Mouse (Mus musculus) bone marrow macrophage, adult 2 months (primary cell): ENCODE measurements around the gene Wwp2. TPM values are rescaled to one million over a fixed set of nuclear protein-coding genes. Genes with fewer than 3 reads are reported as not detected.

Source experiments
- H3K27ac ChIP-seq: 2 replicates; pipeline ENCODE4 v1.5.1; 2012; ENCODE audit warnings: low read depth, low read length; ENCODE audit not compliant: insufficient read depth
- H3K4me1 ChIP-seq: 2 replicates; pipeline ENCODE4 v1.6.1; 2012; ENCODE audit warnings: low read length; ENCODE audit not compliant: control insufficient read depth, insufficient read depth
- H3K4me3 ChIP-seq: 2 replicates; pipeline ENCODE4 v1.5.1; 2012; ENCODE audit warnings: mild to moderate bottlenecking, low read length, moderate library complexity; ENCODE audit not compliant: insufficient read depth
- CTCF ChIP-seq: IDR thresholded peaks from 2 replicates; pipeline ENCODE4 v1.5.1; 2012; ENCODE audit warnings: low read depth, mild to moderate bottlenecking, low read length, moderate library complexity
- POLR2A ChIP-seq: IDR thresholded peaks from 2 replicates; pipeline ENCODE4 v1.6.1; 2012; ENCODE audit warnings: mild to moderate bottlenecking, low read depth, low read length, borderline replicate concordance
- polyA plus RNA-seq: library from polyadenylated mRNA; stranded (reverse); fragments of >200 nt; gene quantifications from 2 replicates; pipeline ENCODE4 v1.2.4, GENCODE M21; 2012; ENCODE audit not compliant: missing spikeins, insufficient read depth, insufficient read length

Gene Wwp2
- polyA plus RNA-seq, 1 experiment = 68.1 TPM

DNA sequence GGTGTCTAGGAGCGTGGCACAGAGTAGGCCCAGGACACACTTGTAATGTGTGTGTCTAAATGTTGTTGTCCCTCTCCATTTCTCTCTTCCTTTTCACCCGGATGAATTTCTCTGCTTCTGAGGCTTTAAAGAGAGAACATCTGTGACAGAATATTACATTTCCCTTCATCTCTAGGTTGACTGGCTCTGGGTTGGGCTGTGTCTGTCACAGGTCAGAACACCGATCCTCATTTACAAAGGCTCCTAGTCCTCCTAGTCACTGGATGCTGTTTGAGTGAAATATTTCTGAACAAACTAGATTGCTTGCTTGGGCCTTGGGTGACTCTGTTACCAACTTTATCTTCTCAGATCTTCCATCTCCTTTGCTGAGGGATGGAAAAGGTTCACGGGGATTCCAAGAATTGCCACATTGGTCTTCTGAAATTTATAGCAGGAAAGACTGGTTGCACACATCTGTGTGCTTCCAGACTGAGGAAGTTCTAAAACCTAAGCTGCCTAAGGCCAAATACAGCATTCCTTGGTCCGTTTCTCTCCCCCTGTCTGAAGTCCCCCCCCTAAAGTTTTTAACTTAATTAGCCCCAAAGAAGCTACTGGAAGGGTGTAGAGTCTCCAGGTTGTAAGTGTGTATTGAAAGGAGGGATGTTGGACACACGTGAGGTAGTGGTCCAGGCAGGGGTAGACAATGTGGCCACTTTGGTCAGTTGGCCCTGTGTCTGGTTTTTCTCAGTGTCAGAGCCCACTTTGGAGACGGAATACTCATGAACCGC lies 85.8 kb downstream of the Wwp2 start:
- Histone ChIP-seq H3K4me1 (peaks cover 4% of the 10 kb centered on the region; the same call in 1 of the 2 replicates), H3K4me3 (no peak overlapping the region), H3K27ac (no peak overlapping the region)
- TF ChIP-seq CTCF = no peak
- TF ChIP-seq POLR2A = no peak

DNA sequence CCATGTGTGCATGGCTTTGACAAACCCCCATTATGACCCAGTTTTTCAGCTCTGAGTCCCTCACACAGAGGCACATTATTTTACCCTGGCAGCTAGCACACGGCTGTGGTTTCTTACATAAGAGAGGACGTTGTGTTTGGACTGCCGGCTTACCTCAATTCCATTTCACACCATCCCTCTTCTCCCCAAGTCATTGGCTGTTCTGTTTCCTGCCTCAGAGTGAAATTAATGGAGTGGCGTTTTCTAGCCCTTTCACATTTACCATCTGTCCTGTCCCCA lies 86.3 kb downstream of the Wwp2 start:
- H3K4me3 ChIP-seq = no peak overlapping the region
- no peak for TF ChIP-seq CTCF
- no peak for TF ChIP-seq POLR2A
- peaks cover 4% of the 10 kb centered on the region; the same call in 1 of the 2 replicates for H3K4me1 ChIP-seq

DNA sequence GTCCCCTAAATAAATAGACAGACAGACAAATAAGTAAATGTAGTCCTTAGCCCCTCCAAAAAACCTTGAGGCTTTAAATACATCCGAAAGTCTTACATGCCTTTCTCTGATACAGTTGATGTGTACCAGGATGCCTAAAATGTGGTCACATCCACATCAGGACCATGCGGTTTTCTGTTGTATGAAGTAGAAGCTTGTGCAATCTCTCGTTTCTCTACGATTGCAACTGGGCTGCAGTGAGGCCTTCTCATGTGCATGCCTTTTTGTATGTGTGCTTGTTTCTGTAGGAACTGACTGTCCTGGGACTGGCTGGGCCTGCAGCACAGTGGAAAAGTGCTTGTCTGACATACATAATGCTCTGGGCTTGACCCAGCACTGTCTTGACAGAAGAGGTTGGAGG lies 88.4 kb downstream of the Wwp2 start:
- peaks cover 4% of the 10 kb centered on the region; the same call in 1 of the 2 replicates for H3K4me1 ChIP-seq
- H3K4me3 ChIP-seq = no peak overlapping the region
- no peak overlapping the region for H3K27ac ChIP-seq
- TF ChIP-seq POLR2A (no peak), CTCF (no peak)

More for the DNA sequence above, 86.3 kb downstream of the Wwp2 start:
- H3K27ac ChIP-seq = no peak overlapping the region

DNA sequence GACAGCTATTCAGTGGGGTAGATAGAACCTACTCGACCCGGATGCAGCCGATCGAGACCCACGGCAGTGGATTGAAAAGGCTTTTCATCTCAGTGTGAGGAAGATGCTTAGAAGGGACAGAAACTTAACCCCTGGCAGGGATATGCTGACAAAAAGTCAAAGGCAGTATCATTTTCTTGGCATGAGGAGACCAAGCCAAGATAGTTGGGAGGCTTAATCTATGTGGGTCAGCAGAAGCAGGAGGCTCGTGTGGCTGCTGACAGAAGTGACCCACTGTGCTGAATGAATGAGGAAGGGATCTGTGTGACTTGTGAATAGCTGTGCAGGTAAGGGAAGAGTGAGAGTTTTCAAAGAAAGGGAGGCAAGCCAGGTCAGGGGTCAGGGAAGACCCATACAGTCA lies 92.6 kb downstream of the Wwp2 start:
- peaks cover 2% of the 10 kb centered on the region; the same call in 1 of the 2 replicates for H3K4me1 ChIP-seq
- H3K27ac ChIP-seq = no peak overlapping the region
- no peak for TF ChIP-seq POLR2A
- no peak for TF ChIP-seq CTCF
- H3K4me3 ChIP-seq = no peak overlapping the region

DNA sequence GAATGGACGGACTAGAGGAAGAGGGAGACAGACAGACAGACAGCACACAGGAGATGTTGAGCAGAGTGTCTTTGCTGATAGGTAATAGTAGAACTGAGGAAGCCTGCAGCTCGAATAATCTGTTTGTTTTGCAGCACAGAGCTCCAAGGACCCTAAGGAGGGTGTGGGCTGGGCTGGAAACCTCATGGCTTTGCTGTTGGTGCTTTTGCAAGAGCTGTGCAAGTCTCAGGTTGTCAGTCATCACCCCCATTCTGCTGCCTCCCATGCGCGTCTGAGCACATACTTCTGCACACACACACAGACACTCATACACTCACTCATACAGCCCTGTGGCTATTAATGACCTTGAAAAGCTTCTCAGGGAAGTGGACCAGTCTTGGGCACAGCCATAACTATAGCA lies 101.3 kb downstream of the Wwp2 start:
- H3K4me3 ChIP-seq = no peak overlapping the region
- H3K27ac ChIP-seq = no peak overlapping the region
- peaks cover 4% of the 10 kb centered on the region; the same call in 1 of the 2 replicates for H3K4me1 ChIP-seq
- TF ChIP-seq CTCF = no peak
- no peak for TF ChIP-seq POLR2A

DNA sequence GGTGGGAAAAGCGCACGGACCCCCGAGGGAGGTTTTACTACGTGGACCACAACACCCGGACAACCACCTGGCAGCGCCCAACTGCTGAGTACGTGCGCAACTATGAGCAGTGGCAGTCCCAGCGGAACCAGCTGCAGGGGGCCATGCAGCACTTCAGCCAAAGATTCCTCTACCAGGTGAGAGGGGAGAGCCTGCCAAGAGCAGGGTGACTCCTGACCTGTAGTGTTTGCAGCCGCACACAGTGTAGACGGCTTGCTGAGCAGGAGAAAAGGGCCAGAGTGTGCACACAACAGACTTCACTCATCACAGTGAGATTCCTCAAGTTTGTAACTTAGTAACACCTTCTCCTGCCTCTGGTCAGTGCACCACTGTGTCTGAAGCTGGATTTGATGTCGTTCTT lies 104.5 kb downstream of the Wwp2 start:
- H3K4me3 ChIP-seq = no peak overlapping the region
- TF ChIP-seq POLR2A (no peak), CTCF (no peak)
- H3K4me1 ChIP-seq = peaks cover 4% of the 10 kb centered on the region; the same call in 1 of the 2 replicates

DNA sequence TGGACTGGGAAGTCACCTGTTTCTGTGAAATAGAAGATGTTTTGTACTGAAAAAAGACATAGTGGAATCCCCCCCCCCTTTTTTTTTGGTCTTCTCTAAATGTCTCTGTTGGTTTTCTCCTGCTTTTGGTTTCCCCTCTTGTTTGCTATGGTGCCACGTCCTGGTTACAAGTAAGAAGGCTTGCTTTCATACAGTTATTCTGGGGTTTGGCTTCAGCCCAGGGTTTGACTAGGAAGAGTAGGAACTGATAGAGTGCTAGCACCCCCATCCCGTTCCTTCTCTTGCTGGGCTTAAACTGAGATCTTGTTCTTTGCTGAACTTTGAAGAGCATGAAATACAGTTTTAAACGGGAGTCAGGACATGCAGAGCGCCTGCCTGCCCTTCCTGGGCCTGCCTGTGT lies 105.2 kb downstream of the Wwp2 start:
- H3K4me3 ChIP-seq = no peak overlapping the region
- peaks cover 4% of the 10 kb centered on the region; the same call in 1 of the 2 replicates for H3K4me1 ChIP-seq
- TF ChIP-seq CTCF = no peak
- TF ChIP-seq POLR2A = no peak

More for the DNA sequence above, 104.5 kb downstream of the Wwp2 start:
- no peak overlapping the region for H3K27ac ChIP-seq

DNA sequence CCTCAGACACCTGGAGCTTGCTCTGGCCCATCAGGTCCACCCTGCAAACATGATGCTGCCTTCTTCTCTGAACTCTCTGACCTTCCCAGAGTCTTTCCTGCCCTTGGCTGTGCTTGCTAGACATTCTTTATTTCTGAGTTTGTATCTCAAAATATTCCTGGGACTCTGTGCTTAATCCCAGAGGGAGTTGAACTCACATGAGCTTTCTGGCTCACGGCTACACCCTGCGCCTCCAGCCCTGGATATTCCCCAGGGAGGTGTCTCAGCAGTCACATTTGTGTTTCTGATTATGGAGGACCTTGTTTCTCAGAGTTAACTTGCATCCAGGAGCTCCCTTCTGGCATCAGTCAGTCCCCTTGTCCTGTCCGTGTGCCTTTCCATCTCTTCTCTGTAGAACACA lies 106.0 kb downstream of the Wwp2 start:
- TF ChIP-seq POLR2A (no peak), CTCF (no peak)
- H3K4me3 ChIP-seq = no peak overlapping the region
- H3K27ac ChIP-seq = no peak overlapping the region
- H3K4me1 ChIP-seq = peaks cover 4% of the 10 kb centered on the region; the same call in 1 of the 2 replicates

More for the DNA sequence above, 105.2 kb downstream of the Wwp2 start:
- H3K27ac ChIP-seq = no peak overlapping the region

DNA sequence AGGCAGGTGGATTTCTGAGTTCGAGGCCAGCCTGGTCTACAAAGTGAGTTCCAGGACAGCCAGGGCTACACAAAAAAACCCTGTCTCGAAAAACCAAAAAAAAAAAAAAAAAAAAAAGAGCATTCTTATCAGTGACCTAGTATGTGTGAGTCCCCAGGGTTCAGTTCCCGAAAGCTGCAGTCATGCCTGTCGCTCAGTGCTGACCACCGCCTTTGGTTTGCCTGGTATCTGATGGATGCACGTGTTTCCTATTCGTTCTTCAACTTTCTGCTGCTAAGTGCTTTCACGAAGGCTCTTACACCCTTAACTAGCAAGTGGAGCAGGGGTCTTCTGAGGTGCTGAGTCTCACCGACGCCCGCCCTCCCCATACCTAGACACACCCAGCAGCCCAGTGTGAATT lies 107.5 kb downstream of the Wwp2 start:
- H3K27ac ChIP-seq = no peak overlapping the region
- TF ChIP-seq CTCF = no peak
- no peak for TF ChIP-seq POLR2A
- no peaks in the 10 kb centered on the region for H3K4me1 ChIP-seq

DNA sequence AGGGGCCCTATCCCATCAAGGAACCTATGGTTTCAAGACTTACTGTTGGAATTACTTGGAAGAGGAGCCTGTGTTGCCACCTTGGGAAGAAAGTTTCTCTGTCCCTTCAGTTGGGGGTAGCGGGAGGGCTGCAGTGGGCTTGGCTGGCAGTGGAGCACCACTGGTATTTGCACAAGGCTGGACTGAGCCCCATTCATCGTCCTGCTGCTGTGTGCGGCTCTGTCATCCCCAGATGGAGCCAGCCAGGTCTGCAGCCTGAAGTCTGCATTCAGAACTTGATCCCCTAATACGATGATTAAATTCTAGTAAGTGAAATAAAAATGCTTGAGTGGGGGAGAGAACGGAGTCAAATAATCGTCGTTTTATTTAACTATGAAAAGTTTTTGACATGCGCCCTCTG lies 108.0 kb downstream of the Wwp2 start:
- Histone ChIP-seq H3K4me1 (no peaks in the 10 kb centered on the region), H3K27ac (no peak overlapping the region), H3K4me3 (no peak overlapping the region)
- TF ChIP-seq POLR2A (no peak), CTCF (no peak)

More for the DNA sequence above, 107.5 kb downstream of the Wwp2 start:
- H3K4me3 ChIP-seq = no peak overlapping the region

DNA sequence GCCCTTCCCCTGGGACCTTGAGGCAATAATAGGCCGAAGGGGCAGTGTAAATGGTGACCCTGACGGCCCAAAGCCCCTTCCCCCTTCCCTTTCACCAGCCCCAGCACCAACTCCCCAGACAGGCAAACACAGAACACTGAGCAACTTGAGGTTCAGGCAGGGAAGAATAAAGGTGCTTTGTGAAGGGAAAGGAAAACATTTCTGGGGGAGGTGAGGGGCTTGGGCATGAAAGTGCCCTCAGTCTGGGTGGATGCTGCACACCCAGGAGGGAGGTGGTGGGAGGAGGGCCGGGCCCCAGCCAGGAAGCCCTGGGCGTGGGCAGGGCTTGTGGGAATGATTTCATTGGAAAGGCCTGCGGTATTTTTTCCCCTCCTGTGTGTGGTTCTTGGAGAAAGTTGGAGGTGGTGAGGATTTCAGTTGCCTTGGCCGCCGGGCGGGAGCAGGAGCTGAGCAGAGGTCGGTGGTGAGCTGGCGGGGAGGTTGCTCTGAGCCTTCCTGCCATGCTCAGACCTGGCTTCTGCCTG lies 108.5 kb downstream of the Wwp2 start:
- H3K4me1 ChIP-seq = no peaks in the 10 kb centered on the region
- H3K27ac ChIP-seq = no peak overlapping the region
- no peak for TF ChIP-seq POLR2A
- no peak overlapping the region for H3K4me3 ChIP-seq
